Mouse (Mus musculus) liver, embryonic 11.5 days (tissue): ENCODE measurements around the gene Vcl. TPM values are rescaled to one million over a fixed set of nuclear protein-coding genes. Genes with fewer than 3 reads are reported as not detected.

Source experiments
- ATAC-seq: fragments of 200-750 bp; cut with Nextera tagmentation; replicated peaks from 2 replicates; pipeline ENCODE4 v1.8.0; 2017; ENCODE audit warnings: moderate number of reproducible peaks, mild to moderate bottlenecking, moderate TSS enrichment, moderate library complexity; ENCODE audit not compliant: low FRiP score
- DNase-seq: peaks from one replicate; pipeline ENCODE4 v3.0.0-alpha.2; 2017; ENCODE audit warnings: low spot score
- H3K27ac ChIP-seq: fragments of 300-500 bp; sonication (generic); 2 replicates; pipeline ENCODE4 v1.5.1; 2014; ENCODE audit warnings: mild to moderate bottlenecking, low read depth, low read length, control low read depth
- H3K27me3 ChIP-seq: fragments of 300-500 bp; sonication (generic); replicated peaks from 2 replicates; pipeline ENCODE4 v1.6.1; 2014; ENCODE audit warnings: low read length, mixed read lengths; ENCODE audit not compliant: control insufficient read depth, insufficient read depth
- H3K36me3 ChIP-seq: fragments of 300-500 bp; sonication (generic); 2 replicates; pipeline ENCODE4 v1.6.1; 2014; ENCODE audit warnings: mild to moderate bottlenecking, low read length, moderate library complexity, mixed read lengths; ENCODE audit not compliant: control insufficient read depth, insufficient read depth
- H3K4me1 ChIP-seq: fragments of 300-500 bp; sonication (generic); replicated peaks from 2 replicates; pipeline ENCODE4 v1.6.1; 2014; ENCODE audit warnings: low read length, mixed read lengths; ENCODE audit not compliant: control insufficient read depth, insufficient read depth
- H3K4me2 ChIP-seq: fragments of 300-500 bp; sonication (generic); 2 replicates; pipeline ENCODE4 v1.6.1; 2014; ENCODE audit warnings: mild to moderate bottlenecking, control low read depth, moderate library complexity
- H3K4me3 ChIP-seq: fragments of 300-500 bp; sonication (generic); 2 replicates; pipeline ENCODE4 v1.5.1; 2014; ENCODE audit warnings: low read depth, low read length, control low read depth
- H3K9ac ChIP-seq: fragments of 300-500 bp; sonication (generic); 2 replicates; pipeline ENCODE4 v1.6.1; 2014; ENCODE audit warnings: low read depth, low read length, control low read depth
- H3K9me3 ChIP-seq: fragments of 300-500 bp; sonication (generic); 2 replicates; pipeline ENCODE4 v1.6.1; 2016; ENCODE audit warnings: low read length, inconsistent platforms, mixed read lengths; ENCODE audit not compliant: control insufficient read depth
- WGBS: fragments of 180-500 bp; shearing (Covaris S2); extraction: QIAGEN DNeasy Blood & Tissue Kit; methylation state at CpG from one replicate; pipeline ENCODE4 v1.1.7; 2014; 5-methylcytosine and 5-hydroxymethylcytosine counted together
- polyA plus RNA-seq: library from polyadenylated mRNA; unstranded; fragments of >200 nt; fragmentation: Nextera tagmentation; extraction: Ambion mirVana; gene quantifications from 2 replicates; pipeline ENCODE4 v1.2.1, GENCODE M21; 2014

Gene Vcl
- 59.0 and 66.1 TPM in 2 replicates for polyA plus RNA-seq

GRCm38 (mm10) chr14:20928848-20929745, at the start of gene Vcl:
Gene Vcl (plus strand): TSS chr14:20929398.
- Histone ChIP-seq H3K9ac (peak within 1 kb of the TSS; percentile 86), H3K4me3 (peak within 1 kb of the TSS; percentile 94), H3K9me3 (no peaks in the 10 kb centered on the region; the same call in 1 of the 2 replicates), H3K36me3 (no peaks in the 10 kb centered on the region), H3K27me3 (no peaks in the 10 kb centered on the region), H3K4me2 (peak within 1 kb of the TSS; percentile 98), H3K27ac (peak within 1 kb of the TSS; percentile 90), H3K4me1 (peaks cover 34% of the 10 kb centered on the region)
- under 1% methylated on average over 89 of the region's 89 CpGs for WGBS
- ATAC-seq, result peak; percentile 95
- DNase-seq, result peak; percentile 99

GRCm38 (mm10) chr14:20884691-20885090, 44.5 kb upstream of the Vcl start:
- Histone ChIP-seq H3K4me1 (peaks cover 19% of the 10 kb centered on the region), H3K4me3 (0 out of 2 replicates have a peak overlapping the region, but pooled peaks have one; percentile 23), H3K9me3 (no peaks in the 10 kb centered on the region), H3K27ac (peak overlapping the region; percentile 77), H3K36me3 (no peaks in the 10 kb centered on the region), H3K27me3 (no peaks in the 10 kb centered on the region), H3K4me2 (peak overlapping the region; percentile 61), H3K9ac (peak overlapping the region; percentile 52; the same call in 1 of the 2 replicates)
- DNase-seq (no peak), ATAC-seq (peak; percentile 76)
- 43% methylated on average over 5 of the region's 5 CpGs for WGBS

GRCm38 (mm10) chr14:20885091-20885888, 43.9 kb upstream of the Vcl start:
- ATAC-seq (peak; percentile 96), DNase-seq (peak; percentile 62)
- Histone ChIP-seq H3K27me3 (no peaks in the 10 kb centered on the region), H3K27ac (peak overlapping the region; percentile 83), H3K9ac (peak overlapping the region; percentile 52; the same call in 1 of the 2 replicates), H3K9me3 (no peaks in the 10 kb centered on the region), H3K4me3 (peak overlapping the region; percentile 23; the same call in 1 of the 2 replicates), H3K4me1 (peaks cover 19% of the 10 kb centered on the region), H3K4me2 (peak overlapping the region; percentile 61), H3K36me3 (no peaks in the 10 kb centered on the region)
- 18% methylated on average over 10 of the region's 10 CpGs for WGBS

GRCm38 (mm10) chr14:20886266-20886665, 42.9 kb upstream of the Vcl start:
- peaks cover 19% of the 10 kb centered on the region for H3K4me1 ChIP-seq
- H3K4me3 ChIP-seq, result no peak overlapping the region
- H3K27ac ChIP-seq, result peak overlapping the region; percentile 83
- H3K9ac ChIP-seq, result peak overlapping the region; percentile 10; the same call in 1 of the 2 replicates
- no peaks in the 10 kb centered on the region for H3K27me3 ChIP-seq
- H3K9me3 ChIP-seq, result no peaks in the 10 kb centered on the region
- DNase-seq, result no peak
- H3K36me3 ChIP-seq, result no peaks in the 10 kb centered on the region
- H3K4me2 ChIP-seq, result peak overlapping the region; percentile 61
- no peak for ATAC-seq
- WGBS, result 34% methylated on average over 4 of the region's 4 CpGs

- Histone ChIP-seq H3K4me2 (no peak overlapping the region), H3K27me3 (no peaks in the 10 kb centered on the region), H3K9ac (no peak overlapping the region), H3K27ac (no peak overlapping the region), H3K36me3 (no peaks in the 10 kb centered on the region), H3K4me3 (no peak overlapping the region), H3K9me3 (no peaks in the 10 kb centered on the region), H3K4me1 (peaks cover 21% of the 10 kb centered on the region)
- DNase-seq (no peak), ATAC-seq (no peak)
- 86% methylated on average over 7 of the region's 7 CpGs for WGBS
Observed at GRCm38 (mm10) chr14:20887541-20888085, 41.6 kb upstream of the Vcl start.

GRCm38 (mm10) chr14:20891941-20892402, 37.2 kb upstream of the Vcl start:
- Histone ChIP-seq H3K27me3 (no peaks in the 10 kb centered on the region), H3K4me2 (no peak overlapping the region), H3K9me3 (no peaks in the 10 kb centered on the region), H3K9ac (no peak overlapping the region), H3K4me3 (no peak overlapping the region), H3K27ac (peak overlapping the region; percentile 14; the same call in 1 of the 2 replicates), H3K36me3 (no peaks in the 10 kb centered on the region), H3K4me1 (0 out of 2 replicates have a peak, but pooled peaks cover 2% of the 10 kb centered on the region)
- DNase-seq (no peak), ATAC-seq (0 out of 2 replicates have a peak, but pooled peaks have one; percentile 18)
- 50% methylated on average over 9 of the region's 9 CpGs for WGBS

- Histone ChIP-seq H3K9me3 (no peaks in the 10 kb centered on the region), H3K4me1 (0 out of 2 replicates have a peak, but pooled peaks cover 2% of the 10 kb centered on the region), H3K27me3 (no peaks in the 10 kb centered on the region), H3K9ac (no peak overlapping the region), H3K4me3 (no peak overlapping the region), H3K27ac (no peak overlapping the region), H3K36me3 (no peaks in the 10 kb centered on the region), H3K4me2 (no peak overlapping the region)
- 64% methylated on average over 4 of the region's 4 CpGs for WGBS
- DNase-seq, result no peak
- ATAC-seq, result no peak
Observed at GRCm38 (mm10) chr14:20893815-20894214, 35.4 kb upstream of the Vcl start.

GRCm38 (mm10) chr14:20901267-20901666, 27.9 kb upstream of the Vcl start:
- H3K4me1 ChIP-seq, result no peaks in the 10 kb centered on the region
- H3K27ac ChIP-seq, result no peak overlapping the region
- ATAC-seq (no peak), DNase-seq (no peak)
- WGBS, result 89% methylated on average over 3 of the region's 3 CpGs
- no peak overlapping the region for H3K4me2 ChIP-seq
- no peaks in the 10 kb centered on the region for H3K9me3 ChIP-seq
- no peaks in the 10 kb centered on the region for H3K36me3 ChIP-seq
- H3K27me3 ChIP-seq, result no peaks in the 10 kb centered on the region
- no peak overlapping the region for H3K4me3 ChIP-seq
- no peak overlapping the region for H3K9ac ChIP-seq
